Mouse (Mus musculus) kidney, embryonic 16.5 days (tissue): ENCODE data around the gene Svbp. TPM values are rescaled to one million over a fixed set of nuclear protein-coding genes. Genes with fewer than 3 reads are reported as not detected.

Experiments
- polyA plus RNA-seq: library from polyadenylated mRNA; unstranded; fragments of >200 nt; fragmentation: Nextera tagmentation; extraction: Ambion mirVana; gene quantifications from 2 replicates; pipeline ENCODE4 v1.2.1, GENCODE M21; 2015

Svbp gene
- polyA plus RNA-seq, 1 experiment from 2014 or later = 125 TPM

Other genes with a start within 250 kb of the Svbp start
- gene Lao1, start 233.7 kb upstream of the Svbp start, polyA plus RNA-seq = not detected in 2 replicates
- 98.6 and 98.8 TPM in 2 replicates for gene Slc2a1, start 86.6 kb upstream of the Svbp start, polyA plus RNA-seq
- gene Zfp691, start 21.1 kb upstream of the Svbp start, polyA plus RNA-seq = 9.5 and 9.8 TPM in 2 replicates
- 1.4 and 1.8 TPM in 2 replicates for gene Ermap, start 5.3 kb upstream of the Svbp start, polyA plus RNA-seq
- gene Tmem269, start 22.9 kb downstream of the Svbp start, polyA plus RNA-seq = not detected in 2 replicates
- 31.1 and 33.7 TPM in 2 replicates for gene AU022252, start 37.4 kb downstream of the Svbp start, polyA plus RNA-seq
- gene P3h1, start 37.6 kb downstream of the Svbp start, polyA plus RNA-seq = 35.8 and 36.0 TPM in 2 replicates
- gene Cldn19, start 60.1 kb downstream of the Svbp start, polyA plus RNA-seq = 22.4 and 24.4 TPM in 2 replicates
- 494 and 555 TPM in 2 replicates for gene Ybx1, start 99.3 kb downstream of the Svbp start, polyA plus RNA-seq
- gene Ppih, start 125.2 kb downstream of the Svbp start, polyA plus RNA-seq = 88.6 and 93.5 TPM in 2 replicates
- 7.5 TPM in 2 replicates for gene Ccdc30, start 220.2 kb downstream of the Svbp start, polyA plus RNA-seq
- 49.0 and 52.8 TPM in 2 replicates for gene Ppcs, start 227.1 kb downstream of the Svbp start, polyA plus RNA-seq
- 0.75 and 0.87 TPM in 2 replicates for gene Zmynd12, start 227.5 kb downstream of the Svbp start, polyA plus RNA-seq